Mouse (Mus musculus) common myeloid progenitor, adult 5-6 weeks (primary cell): ENCODE data around the gene Abhd4. TPM values are rescaled to one million over a fixed set of nuclear protein-coding genes. Genes with fewer than 3 reads are reported as not detected.
A peak's percentile ranks its signal among the peaks of the same experiment; 100 is the strongest.

Experiments used
- ATAC-seq: replicated peaks from 2 replicates; pipeline ENCODE4 v1.8.0; 2016; ENCODE audit warnings: low read depth, mild to moderate bottlenecking, moderate TSS enrichment, inconsistent platforms; ENCODE audit not compliant: poor library complexity, severe bottlenecking
- total RNA-seq: library from RNA; stranded (forward); fragments of 200-1000, 187-1606 nt; gene quantifications from 2 replicates; pipeline ENCODE4 v1.2.3, GENCODE M21; 2017

Gene Abhd4
- total RNA-seq = 27.6 and 31.5 TPM in 2 replicates

GRCm38 (mm10) chr14:54253741-54254291, at the start of gene Abhd4, which contains the start of gene Dad1:
Gene Abhd4 (plus strand): TSS chr14:54254188.
Gene Dad1 (minus strand): TSS chr14:54254104.
- peak; percentile 96 for ATAC-seq

DNA sequence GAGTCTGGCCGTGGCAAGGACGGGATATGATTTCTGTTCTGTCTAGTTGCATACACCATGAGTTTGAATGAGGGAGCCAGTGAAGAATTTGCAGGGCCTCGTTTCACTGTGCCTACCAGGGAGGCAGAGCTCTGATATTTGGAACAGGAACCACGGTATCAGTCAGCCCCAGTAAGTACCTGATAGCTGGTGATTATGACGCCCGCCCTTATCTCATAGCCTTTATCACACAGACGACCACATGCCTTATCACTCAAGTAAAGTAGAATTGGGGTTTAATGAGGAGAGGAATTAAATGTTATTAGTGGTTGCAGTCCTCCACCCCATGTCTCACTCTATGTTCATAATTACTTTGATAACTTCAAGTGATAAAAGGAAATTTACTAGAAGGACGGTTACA, 49.7 kb upstream of the Abhd4 start:
- ATAC-seq = peak; percentile 73

- ATAC-seq = no peak
These were observed 49.2 kb upstream of the Abhd4 start for GRCm38 (mm10) chr14:54204786-54205185.

DNA sequence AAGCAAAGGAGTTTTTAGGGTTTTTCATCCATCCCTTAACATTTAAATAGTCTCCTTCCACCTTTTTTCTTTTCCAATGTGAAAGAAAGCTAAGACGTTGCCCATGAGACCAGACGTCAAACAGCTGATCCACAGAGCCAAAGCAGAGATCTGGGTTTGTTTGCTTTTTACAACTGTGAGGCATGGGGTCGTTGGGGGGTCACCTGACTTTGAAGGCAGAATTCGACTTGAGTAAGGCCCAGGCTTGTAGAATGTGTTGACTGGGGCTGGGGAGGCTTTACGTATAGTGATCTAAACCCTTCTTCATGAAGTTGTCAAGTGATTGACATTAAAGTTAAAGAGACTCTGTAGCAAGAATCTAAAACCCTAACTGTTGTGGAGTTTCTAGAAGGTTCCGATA, 48.1 kb upstream of the Abhd4 start:
- ATAC-seq = no peak

- ATAC-seq = no peak
These were observed 47.7 kb upstream of the Abhd4 start for GRCm38 (mm10) chr14:54206309-54206708.

GRCm38 (mm10) chr14:54206750-54207550, 47.0 kb upstream of the Abhd4 start:
- no peak for ATAC-seq

DNA sequence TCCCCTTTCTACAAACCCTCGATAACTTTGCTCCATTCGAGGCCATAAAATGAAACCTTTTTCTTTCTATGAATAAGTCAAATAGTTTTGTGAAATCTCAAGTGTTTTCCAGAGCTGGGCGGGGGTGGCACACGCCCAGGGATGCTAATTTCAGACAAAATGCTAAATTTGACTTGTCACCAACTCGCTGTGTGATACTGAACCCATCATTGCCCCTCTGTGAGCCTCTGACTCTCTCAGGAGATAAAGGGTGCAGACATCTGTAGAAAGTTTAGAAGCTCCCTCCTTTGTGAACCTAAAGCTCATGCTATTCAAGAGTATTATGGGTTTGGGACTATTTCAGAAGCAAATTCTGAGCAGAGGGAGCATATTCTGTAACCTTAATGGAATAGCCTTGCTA, 46.1 kb upstream of the Abhd4 start:
- ATAC-seq = no peak

GRCm38 (mm10) chr14:54208741-54209140, 45.2 kb upstream of the Abhd4 start:
- ATAC-seq = no peak

- no peak for ATAC-seq
These were observed 44.1 kb upstream of the Abhd4 start for GRCm38 (mm10) chr14:54209932-54210331.

DNA sequence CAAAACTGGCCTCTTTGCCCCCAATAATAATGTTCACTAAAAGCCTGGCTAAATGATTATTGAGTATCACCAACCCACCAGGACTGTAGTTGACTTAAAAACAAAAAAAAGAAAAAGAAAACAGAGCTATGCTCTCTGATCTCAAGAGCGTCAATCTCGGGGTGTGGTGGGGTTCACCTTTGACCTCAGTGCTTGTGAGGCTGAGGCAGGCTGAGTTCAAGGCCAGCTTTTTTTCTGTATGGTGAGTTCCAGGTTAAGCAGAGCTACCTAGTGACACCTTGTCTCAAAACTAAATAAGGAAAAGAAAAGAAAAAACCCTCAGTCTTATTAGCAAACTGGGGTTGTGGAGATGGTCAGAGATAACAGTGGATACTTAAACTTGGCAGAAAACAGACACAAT, 43.6 kb upstream of the Abhd4 start:
- ATAC-seq = no peak

DNA sequence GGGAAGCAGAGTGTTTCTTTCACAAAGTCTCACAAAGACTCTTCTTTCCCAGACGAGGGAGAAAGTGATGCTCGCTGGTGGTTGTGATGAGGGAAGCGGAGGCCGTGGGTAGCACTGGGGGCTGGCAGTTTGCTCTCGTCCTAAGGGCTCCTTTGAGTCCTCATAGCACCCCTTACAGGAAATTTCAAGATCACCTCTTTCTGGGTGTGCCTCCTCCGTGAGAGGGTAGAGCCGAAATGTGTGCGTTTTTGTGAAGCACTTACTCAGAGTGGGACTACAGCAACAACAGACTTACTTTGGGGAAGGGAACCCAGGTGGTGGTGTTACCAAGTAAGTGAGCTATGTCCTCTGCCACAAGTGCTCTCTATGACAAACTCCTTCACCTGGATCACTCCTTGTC, 42.8 kb upstream of the Abhd4 start:
- no peak for ATAC-seq

DNA sequence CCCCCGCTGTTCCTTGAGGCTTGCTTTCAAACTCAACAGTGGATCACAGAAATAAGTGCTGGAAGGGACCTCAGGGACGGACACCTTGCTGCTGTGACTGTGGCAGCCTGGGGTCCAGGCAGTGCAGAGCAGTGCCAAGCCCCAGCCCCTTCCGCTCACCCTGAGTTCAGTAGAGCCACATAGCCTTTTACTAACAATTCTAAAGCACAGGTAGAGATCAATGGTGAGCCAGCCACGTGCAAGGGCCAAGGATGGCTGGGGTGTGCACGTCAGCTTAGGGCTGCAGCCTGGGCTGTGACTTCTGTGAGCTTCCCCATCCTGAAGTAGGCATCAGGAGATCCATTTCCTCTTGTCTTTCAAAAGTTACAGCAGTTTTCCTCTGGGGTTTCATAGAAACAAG, 42.2 kb upstream of the Abhd4 start:
- ATAC-seq = no peak

- no peak for ATAC-seq
These were observed 40.3 kb upstream of the Abhd4 start for GRCm38 (mm10) chr14:54213734-54214133.

DNA sequence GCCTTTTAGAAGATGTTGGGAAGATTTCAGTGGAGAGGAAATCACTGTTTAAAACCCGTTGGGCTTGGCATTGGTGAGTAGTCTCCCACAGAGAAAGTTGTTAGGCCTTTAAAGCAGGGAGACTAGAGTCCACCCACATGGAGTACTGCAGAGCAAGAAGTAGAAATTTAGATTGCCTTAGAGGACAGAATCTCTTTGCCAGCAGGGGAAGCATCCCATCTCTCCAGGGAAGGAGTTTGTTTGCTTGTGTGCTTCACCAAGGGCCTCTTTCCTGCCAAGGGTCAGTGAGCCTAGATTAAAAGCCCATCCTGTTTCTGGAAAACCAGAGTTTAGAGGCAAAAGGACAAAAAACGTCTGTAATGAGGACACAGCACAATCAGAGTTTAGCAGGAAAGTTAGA, 39.5 kb upstream of the Abhd4 start:
- no peak for ATAC-seq

GRCm38 (mm10) chr14:54214901-54215300, 39.1 kb upstream of the Abhd4 start:
- ATAC-seq = no peak

GRCm38 (mm10) chr14:54216126-54216525, 37.9 kb upstream of the Abhd4 start:
- no peak for ATAC-seq

DNA sequence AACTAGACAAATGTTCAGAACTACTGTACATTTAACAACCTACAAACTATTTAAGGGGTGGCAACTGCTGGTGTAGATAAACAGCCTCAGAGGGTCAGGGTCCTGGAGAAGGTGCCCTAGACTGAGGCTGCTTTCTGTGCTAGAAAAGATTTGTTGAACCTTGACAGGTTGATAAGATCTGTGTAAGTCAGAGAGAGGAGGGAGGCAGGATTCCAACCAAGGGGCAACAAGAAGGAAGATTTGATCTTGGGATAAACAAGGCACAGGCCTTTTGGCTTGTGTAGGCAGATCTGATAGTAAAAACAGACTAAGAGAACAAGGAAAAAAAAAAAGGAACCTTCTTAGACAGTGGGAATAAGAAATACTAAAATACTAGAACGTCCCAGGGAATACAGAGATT, 35.8 kb upstream of the Abhd4 start:
- ATAC-seq = no peak

- no peak for ATAC-seq
These were observed 35.3 kb upstream of the Abhd4 start for GRCm38 (mm10) chr14:54218721-54219120.

DNA sequence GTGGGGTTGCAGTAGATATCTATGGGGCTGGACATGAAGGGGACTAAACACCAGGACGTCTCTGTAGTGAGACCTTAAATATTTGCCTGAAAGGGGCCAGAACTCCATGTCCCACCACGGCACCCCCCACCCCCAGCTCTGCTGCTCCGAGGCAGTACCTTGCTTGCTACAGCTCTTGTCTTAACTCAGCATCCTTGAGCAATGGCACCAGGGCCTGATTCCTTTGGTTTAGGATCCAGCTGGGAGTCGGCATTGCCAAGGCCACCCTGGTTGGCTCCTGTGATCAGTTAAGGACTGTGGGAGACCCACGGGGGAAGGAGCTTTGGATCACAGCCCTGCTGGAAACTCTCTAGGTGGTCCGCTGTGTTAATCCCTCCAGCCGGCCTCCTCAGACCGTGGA, 34.7 kb upstream of the Abhd4 start:
- no peak for ATAC-seq

DNA sequence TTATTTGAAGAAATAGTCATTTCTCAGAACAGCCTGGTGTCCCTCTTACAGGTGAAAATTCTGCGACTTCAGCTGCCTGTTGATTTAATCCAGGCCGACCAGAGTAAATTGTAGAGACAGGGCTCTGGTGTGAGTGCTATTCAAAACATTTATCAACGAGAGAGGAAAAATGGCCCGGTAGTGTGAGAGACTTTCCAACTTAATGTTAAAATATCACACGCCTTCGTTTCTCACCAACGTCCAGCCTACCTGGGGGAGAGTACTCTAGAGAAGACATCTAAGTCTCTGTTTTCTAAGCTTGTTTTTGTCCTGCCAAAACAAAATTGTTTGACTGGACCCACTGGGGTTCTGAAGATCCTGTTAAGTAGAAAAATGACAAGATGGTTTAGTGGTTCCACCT, 34.1 kb upstream of the Abhd4 start:
- ATAC-seq = no peak

DNA sequence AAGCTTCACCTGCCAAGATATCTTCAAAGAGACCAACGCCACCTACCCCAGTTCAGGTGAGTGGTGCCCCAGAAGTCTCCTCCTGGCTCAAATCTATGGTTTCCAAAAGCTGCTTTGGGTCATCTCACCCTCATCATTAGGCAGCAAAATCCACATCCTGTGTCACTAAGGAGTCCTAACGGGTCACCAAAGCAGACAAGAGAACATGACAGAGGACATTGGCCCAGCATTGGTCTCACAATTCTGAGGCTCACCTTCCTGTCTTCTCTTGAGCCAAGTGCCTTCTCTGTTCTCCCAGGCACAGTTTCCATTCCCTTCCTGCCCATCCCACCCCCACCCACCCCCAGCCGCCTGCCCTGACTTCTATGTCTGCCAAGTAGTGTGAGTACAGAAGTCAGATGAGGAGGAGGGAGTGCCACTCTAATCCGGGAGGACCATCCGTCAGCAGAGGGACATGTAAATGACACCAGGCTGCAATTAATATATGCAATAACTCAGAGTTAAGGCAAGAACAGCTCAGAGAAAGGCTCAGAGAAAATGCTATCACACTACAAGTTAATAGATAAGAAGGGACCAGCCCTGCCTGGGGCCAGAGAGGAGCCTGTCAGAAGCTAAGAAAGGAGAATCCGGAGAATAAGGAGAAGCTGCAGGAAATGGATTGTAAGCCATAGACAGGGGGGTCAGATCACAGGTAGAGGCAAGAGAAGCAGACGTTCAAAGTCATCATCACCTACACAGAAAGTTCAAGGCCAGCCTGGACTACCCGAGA, 33.1 kb upstream of the Abhd4 start:
- no peak for ATAC-seq
